Mouse (Mus musculus): ENCODE results near the gene Plch2. TPM values are rescaled to one million over a fixed set of nuclear protein-coding genes. Genes with fewer than 3 reads are reported as not detected.

The Plch2 gene
- polyA plus RNA-seq (2012; rRNA removed), result 0.09 and 0.12 TPM in 2 replicates
- polyA plus RNA-seq (2014; fragmentation: Nextera tagmentation; extraction: Ambion mirVana), result 0.04 TPM in 1 of 2 replicates, not detected in the other

GRCm38 (mm10) chr4:155056724-155057123 is at the start of gene Plch2:
TSS of gene Plch2 (minus strand) at chr4:155056784.
- TF ChIP-seq EP300 (IDR thresholded peaks at IDR 0.05; ENCODE audit: low read depth), result no peak
- no peak for TF ChIP-seq CTCF (IDR thresholded peaks at IDR 0.05; ENCODE audit: low read depth)
- Histone ChIP-seq H3K36me3 (replicated peaks; ENCODE audit: control insufficient read depth, insufficient read depth, low read depth) (no peaks in the 10 kb centered on the region), H3K4me2 (ENCODE audit: low read depth) (no peak within 1 kb of the TSS), H3K27ac (no peak within 1 kb of the TSS), H3K9ac (replicated peaks) (no peak within 1 kb of the TSS), H3K4me3 (ENCODE audit: insufficient read depth in 1 of 2, low read depth in 2 of 2, low read length in 2 of 2) (no peak within 1 kb of the TSS), H3K27me3 (ENCODE audit: control insufficient read depth, insufficient read depth, low read length) (no peaks in the 10 kb centered on the region), H3K9me3 (ENCODE audit: control insufficient read depth, low read length) (no peaks in the 10 kb centered on the region), H3K4me1 (replicated peaks; ENCODE audit: control insufficient read depth in 2 of 2, insufficient read depth in 2 of 2, low read length in 1 of 2) (no peaks in the 10 kb centered on the region)
- ATAC-seq (ENCODE audit: insufficient read depth), result no peak
- WGBS (ENCODE audit: insufficient replicate concordance), result 53% methylated on average over 10 of the region's 10 CpGs
- DNase-seq (ENCODE audit: low read depth in 3 of 3, low spot score in 3 of 3), result no peak

GRCm38 (mm10) chr4:155098572-155098971 is 42.0 kb upstream of the Plch2 start:
- Histone ChIP-seq H3K27ac (no peak overlapping the region), H3K9me3 (ENCODE audit: control insufficient read depth, low read length) (no peaks in the 10 kb centered on the region), H3K9ac (replicated peaks) (no peak overlapping the region), H3K27me3 (ENCODE audit: control insufficient read depth, insufficient read depth, low read length) (no peaks in the 10 kb centered on the region), H3K4me1 (replicated peaks; ENCODE audit: control insufficient read depth in 2 of 2, insufficient read depth in 2 of 2, low read length in 1 of 2) (no peaks in the 10 kb centered on the region), H3K4me3 (ENCODE audit: insufficient read depth in 1 of 2, low read depth in 2 of 2, low read length in 2 of 2) (no peak overlapping the region), H3K4me2 (ENCODE audit: low read depth) (no peak overlapping the region), H3K36me3 (replicated peaks; ENCODE audit: control insufficient read depth, insufficient read depth, low read depth) (no peaks in the 10 kb centered on the region)
- TF ChIP-seq EP300 (IDR thresholded peaks at IDR 0.05; ENCODE audit: low read depth) (no peak), CTCF (IDR thresholded peaks at IDR 0.05; ENCODE audit: low read depth) (no peak)
- ATAC-seq (ENCODE audit: insufficient read depth) (no peak), DNase-seq (ENCODE audit: low read depth in 3 of 3, low spot score in 3 of 3) (no peak)
- WGBS (ENCODE audit: insufficient replicate concordance), result 49% methylated on average over 4 of the region's 4 CpGs

GRCm38 (mm10) chr4:155097452-155097851 is 40.9 kb upstream of the Plch2 start:
- Histone ChIP-seq H3K27ac (no peak overlapping the region), H3K4me1 (replicated peaks; ENCODE audit: control insufficient read depth in 2 of 2, insufficient read depth in 2 of 2, low read length in 1 of 2) (no peaks in the 10 kb centered on the region), H3K36me3 (replicated peaks; ENCODE audit: control insufficient read depth, insufficient read depth, low read depth) (no peaks in the 10 kb centered on the region), H3K9me3 (ENCODE audit: control insufficient read depth, low read length) (no peaks in the 10 kb centered on the region), H3K4me3 (ENCODE audit: insufficient read depth in 1 of 2, low read depth in 2 of 2, low read length in 2 of 2) (no peak overlapping the region), H3K9ac (replicated peaks) (no peak overlapping the region), H3K27me3 (ENCODE audit: control insufficient read depth, insufficient read depth, low read length) (no peaks in the 10 kb centered on the region), H3K4me2 (ENCODE audit: low read depth) (no peak overlapping the region)
- DNase-seq (ENCODE audit: low read depth in 3 of 3, low spot score in 3 of 3), result no peak
- no peak for ATAC-seq (ENCODE audit: insufficient read depth)
- TF ChIP-seq CTCF (IDR thresholded peaks at IDR 0.05; ENCODE audit: low read depth) (no peak), EP300 (IDR thresholded peaks at IDR 0.05; ENCODE audit: low read depth) (no peak)
- WGBS (ENCODE audit: insufficient replicate concordance), result 54% methylated on average over 6 of the region's 6 CpGs

GRCm38 (mm10) chr4:155095967-155096366 is 39.4 kb upstream of the Plch2 start:
- Histone ChIP-seq H3K9ac (replicated peaks) (no peak overlapping the region), H3K4me1 (replicated peaks; ENCODE audit: control insufficient read depth in 2 of 2, insufficient read depth in 2 of 2, low read length in 1 of 2) (no peaks in the 10 kb centered on the region), H3K36me3 (replicated peaks; ENCODE audit: control insufficient read depth, insufficient read depth, low read depth) (no peaks in the 10 kb centered on the region), H3K27ac (no peak overlapping the region), H3K9me3 (ENCODE audit: control insufficient read depth, low read length) (no peaks in the 10 kb centered on the region), H3K4me3 (ENCODE audit: insufficient read depth in 1 of 2, low read depth in 2 of 2, low read length in 2 of 2) (no peak overlapping the region), H3K4me2 (ENCODE audit: low read depth) (no peak overlapping the region), H3K27me3 (ENCODE audit: control insufficient read depth, insufficient read depth, low read length) (no peaks in the 10 kb centered on the region)
- 70% methylated on average over 8 of the region's 8 CpGs for WGBS (ENCODE audit: insufficient replicate concordance)
- no peak for DNase-seq (ENCODE audit: low read depth in 3 of 3, low spot score in 3 of 3)
- TF ChIP-seq EP300 (IDR thresholded peaks at IDR 0.05; ENCODE audit: low read depth) (no peak), CTCF (IDR thresholded peaks at IDR 0.05; ENCODE audit: low read depth) (no peak)
- no peak for ATAC-seq (ENCODE audit: insufficient read depth)

GRCm38 (mm10) chr4:155095238-155095900 is 38.8 kb upstream of the Plch2 start:
- WGBS (ENCODE audit: insufficient replicate concordance), result 39% methylated on average over 8 of the region's 8 CpGs
- H3K9ac ChIP-seq (replicated peaks), result no peak overlapping the region
- no peaks in the 10 kb centered on the region for H3K4me1 ChIP-seq (replicated peaks; ENCODE audit: control insufficient read depth in 2 of 2, insufficient read depth in 2 of 2, low read length in 1 of 2)
- ATAC-seq (ENCODE audit: insufficient read depth), result peak; percentile 42
- no peaks in the 10 kb centered on the region for H3K27me3 ChIP-seq (ENCODE audit: control insufficient read depth, insufficient read depth, low read length)
- no peak overlapping the region for H3K27ac ChIP-seq
- H3K4me2 ChIP-seq (ENCODE audit: low read depth), result no peak overlapping the region
- TF ChIP-seq CTCF (IDR thresholded peaks at IDR 0.05; ENCODE audit: low read depth) (peak; percentile 99), EP300 (IDR thresholded peaks at IDR 0.05; ENCODE audit: low read depth) (no peak)
- no peaks in the 10 kb centered on the region for H3K9me3 ChIP-seq (ENCODE audit: control insufficient read depth, low read length)
- H3K36me3 ChIP-seq (replicated peaks; ENCODE audit: control insufficient read depth, insufficient read depth, low read depth), result no peaks in the 10 kb centered on the region
- peak in 2 of 3 experiments; percentile 56 to 58 for DNase-seq (ENCODE audit: low read depth in 3 of 3, low spot score in 3 of 3)
- no peak overlapping the region for H3K4me3 ChIP-seq (ENCODE audit: insufficient read depth in 1 of 2, low read depth in 2 of 2, low read length in 2 of 2)

All from liver, embryonic 14.5 days (tissue).